Mouse (Mus musculus): ENCODE data around the gene Galm.

The Galm gene

DNA sequence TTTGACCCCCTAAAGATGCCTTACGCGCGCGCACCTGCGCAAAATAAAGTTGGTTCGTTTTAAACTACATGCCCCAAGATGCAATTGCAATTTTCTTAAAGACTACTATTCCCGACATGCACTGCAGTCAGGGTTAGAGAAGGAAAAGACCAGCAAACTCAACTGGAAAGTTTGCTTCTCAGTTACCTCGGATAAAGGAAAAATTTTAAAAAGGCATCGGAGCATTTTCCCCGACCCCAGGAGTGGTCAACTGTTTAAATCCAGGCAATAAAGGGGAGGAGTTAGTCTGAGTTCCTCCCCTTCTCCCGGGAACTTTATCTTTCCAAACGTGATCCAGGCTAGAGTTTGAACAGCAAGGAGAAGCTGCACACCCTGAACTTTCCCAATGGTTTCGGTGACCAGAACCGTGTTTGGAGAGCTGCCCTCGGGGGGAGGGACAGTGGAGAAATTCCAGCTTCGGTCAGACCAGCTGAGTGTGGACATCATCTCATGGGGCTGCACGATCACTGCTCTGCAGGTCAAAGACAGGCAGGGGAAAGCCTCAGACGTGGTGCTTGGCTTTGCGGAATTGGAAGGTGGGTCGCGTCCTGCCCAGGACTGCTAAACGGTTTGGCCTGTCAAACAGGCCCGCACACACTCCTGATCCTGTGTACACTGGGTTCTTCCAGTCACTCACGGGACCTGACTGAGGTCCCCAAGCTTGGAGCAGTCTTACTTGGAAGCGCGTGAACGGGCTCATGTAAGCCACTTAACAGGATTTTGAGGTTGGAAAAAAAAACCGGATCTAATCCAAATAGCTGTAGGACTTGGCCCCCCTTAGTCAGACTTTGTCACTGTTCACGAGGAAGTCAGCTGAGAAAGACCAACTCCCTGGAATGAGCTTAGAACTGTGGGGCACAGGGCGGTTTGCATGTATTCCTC, at the start of gene Galm:
Galm (plus strand) TSS at position 141 of the 921 bp plus-strand sequence.
- ChIA-PET POLR2A (interaction anchor here in 3 of 4 experiments (0.6 to 2.6 kb wide), 33 partner anchors 10 to 431 kb away, joined by 3 to 22 read pairs (median 4); partner anchors contain the start of genes Hnrnpll (in 2 of the 3), Srsf7 (in 2 of the 3) and Ttc39d (in 2 of the 3)), CTCF (interaction anchor here in 3 of 4 experiments (0.6 to 0.7 kb wide), 3 partner anchors 24 to 705 kb away, joined by 3 to 4 read pairs (median 3); no protein-coding TSS in a partner anchor)

DNA sequence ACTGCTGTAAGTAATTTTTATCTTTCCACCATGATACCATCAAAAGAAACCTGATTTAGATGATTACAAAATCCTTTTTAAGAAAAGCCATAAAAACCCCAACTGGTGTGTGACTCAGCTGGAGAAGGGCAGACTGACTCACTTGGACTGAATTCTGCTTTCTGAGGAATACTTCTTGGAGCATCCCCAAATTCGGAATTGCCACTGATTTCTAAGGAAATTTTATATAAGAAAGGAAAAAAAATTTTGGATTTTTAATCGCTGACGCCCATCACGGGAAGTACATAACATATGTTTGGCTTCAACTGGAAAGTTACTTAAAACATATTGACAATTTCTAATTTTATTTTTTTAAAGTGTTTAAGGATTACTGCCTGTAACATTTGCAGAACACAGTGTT, 48.5 kb upstream of the Galm start:
- ChIA-PET CTCF (no interaction called here), POLR2A (interaction anchor here in 1 of 4 experiments (0.6 to 1.6 kb wide), 2 partner anchors 18 to 402 kb away, joined by 4 read pairs; no protein-coding TSS in a partner anchor)

DNA sequence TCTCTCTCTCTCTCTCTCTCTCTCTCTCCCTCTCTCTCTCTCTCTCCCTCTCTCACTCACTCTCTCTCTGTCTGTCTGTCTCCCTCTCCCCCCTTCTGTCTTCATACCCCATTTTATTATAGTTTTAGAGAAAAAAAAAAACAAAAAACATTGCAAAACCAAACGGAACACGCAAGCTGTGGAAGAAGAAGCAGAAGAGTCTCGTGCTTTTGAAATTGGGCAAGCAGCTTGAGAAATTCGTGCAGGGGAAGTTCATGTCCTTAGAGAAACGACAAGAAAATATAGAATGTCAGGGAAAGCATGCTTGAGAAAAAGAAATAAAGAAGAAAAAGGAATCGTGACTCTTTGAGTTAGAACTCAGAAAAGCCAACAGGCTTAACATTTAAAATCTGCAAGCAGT, 44.0 kb upstream of the Galm start:
- ChIA-PET CTCF (no interaction called here), POLR2A (interaction anchor here in 2 of 4 experiments (0.7 to 1.0 kb wide), 2 partner anchors 9 to 47 kb away, joined by 3 read pairs; no protein-coding TSS in a partner anchor)

DNA sequence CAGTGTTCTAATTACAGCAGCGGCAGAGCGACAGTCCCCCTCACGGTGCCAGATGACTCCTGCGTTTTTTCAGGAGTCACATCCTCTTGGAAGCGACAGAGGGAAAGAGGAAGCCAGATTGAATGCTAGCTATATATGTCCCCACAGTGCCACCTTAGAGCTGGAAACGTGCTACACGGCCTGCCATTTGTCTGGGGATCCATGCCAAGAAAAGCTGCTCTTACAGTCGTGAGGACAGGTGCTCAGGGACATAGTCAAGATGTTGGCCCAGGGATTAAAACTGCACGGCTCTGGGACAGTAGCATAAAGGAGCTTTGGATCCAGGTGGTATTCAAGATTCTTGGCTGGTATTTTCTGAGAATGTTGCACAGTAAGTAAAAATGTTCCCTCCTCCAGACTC, 42.8 kb upstream of the Galm start:
- ChIA-PET CTCF (no interaction called here), POLR2A (interaction anchor here in 1 of 4 experiments (1.2 kb wide), 1 partner anchor 91 kb away, joined by 3 read pairs; no protein-coding TSS in a partner anchor)

DNA sequence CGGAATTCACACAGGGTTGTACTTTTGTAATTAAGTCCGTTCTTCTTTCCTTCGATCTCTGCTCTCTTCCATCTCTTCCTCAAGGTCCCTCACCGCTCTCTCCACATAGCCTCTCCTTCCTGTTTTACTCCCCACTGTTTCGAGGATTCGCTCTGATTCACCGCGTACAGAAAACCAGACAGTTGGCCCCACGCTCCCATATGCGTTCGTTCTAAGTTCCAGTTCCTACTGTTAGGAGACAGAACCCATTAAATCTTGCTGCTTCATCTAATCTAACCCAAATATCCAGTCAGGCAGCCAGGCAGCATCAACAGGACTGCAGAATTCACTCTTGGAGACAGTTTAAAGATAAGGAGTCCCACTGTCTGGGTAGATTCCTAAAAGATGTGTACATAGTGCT, 40.7 kb upstream of the Galm start:
- ChIA-PET CTCF (no interaction called here), POLR2A (interaction anchor here in 2 of 4 experiments (0.5 to 1.8 kb wide), 4 partner anchors 10 to 410 kb away, joined by 3 to 6 read pairs (median 4); no protein-coding TSS in a partner anchor)

DNA sequence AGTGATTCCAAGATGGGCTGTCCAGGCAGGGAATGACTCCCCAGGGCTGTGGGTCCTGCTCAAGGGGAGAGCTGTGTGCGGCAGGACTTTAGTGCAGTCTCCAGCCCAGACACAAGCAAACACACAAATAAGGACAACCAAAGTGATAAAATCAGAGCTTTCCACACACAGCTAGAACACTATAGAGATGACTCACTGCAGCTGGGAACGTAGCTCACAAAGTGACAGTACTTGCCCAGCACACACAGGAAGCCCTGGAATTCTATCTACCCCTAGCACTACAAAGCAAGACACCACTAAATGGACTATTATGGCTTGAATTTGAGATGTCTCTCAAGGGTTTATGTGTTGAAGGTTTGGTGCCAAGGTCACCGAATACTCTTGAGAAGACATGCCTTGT, 39.1 kb upstream of the Galm start:
- POLR2A ChIA-PET, result interaction anchor here in 2 of 4 experiments (0.7 to 2.2 kb wide), 4 partner anchors 14 to 231 kb away, joined by 3 to 4 read pairs (median 4); no protein-coding TSS in a partner anchor
- CTCF ChIA-PET, result no interaction called here

DNA sequence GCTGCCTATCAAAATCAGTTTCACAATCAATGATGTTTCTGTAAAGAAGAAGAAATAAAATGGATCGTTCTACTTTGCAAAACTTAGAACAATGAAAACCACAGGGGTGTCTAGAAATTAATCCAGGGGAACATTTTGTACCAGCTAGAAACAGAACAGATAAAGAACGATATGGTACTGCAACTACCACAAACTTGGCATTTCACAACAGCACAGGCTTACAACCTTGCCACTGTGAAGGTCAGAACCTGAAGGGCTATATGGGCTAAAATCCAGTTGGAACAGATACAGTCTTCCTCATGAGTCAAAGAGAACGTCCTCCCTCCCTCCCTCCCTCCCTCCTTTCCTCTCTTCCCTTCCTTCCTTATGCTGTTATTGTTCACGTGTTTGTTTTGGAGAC, 36.7 kb upstream of the Galm start:
- ChIA-PET POLR2A (interaction anchor here in 1 of 4 experiments (0.6 kb wide), 1 partner anchor 31 kb away, joined by 4 read pairs; no protein-coding TSS in a partner anchor), CTCF (no interaction called here)

DNA sequence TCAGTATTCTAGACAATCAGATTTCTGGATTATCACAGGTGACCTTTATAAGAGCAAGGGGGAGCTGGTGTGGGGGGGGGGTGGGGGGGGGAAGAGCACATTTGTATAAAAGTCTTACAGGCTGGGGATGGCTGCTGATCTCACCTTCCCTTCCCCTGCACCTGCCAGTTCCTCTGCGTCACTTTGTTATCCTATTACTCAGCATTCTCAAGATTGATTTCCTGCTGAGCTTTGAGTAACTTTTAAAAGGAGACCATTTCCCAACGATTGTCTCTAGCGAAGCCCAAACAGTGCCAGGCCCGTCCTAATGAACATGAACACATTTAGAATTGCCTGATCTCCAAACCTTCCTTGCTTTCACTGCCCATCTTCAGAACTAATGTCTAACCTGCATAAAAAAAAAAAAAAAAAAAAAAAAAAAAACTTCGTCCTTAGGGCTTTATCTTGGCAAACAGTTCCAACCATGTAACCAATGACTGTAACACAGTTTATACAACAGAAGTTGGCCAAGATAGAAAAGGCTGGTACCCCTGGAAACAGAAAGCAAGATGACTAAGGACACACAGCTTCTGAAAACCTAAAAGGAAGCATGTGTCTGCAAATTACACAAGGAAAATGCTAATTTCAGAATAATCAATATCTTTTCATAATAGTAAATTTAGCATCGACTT, 35.3 kb upstream of the Galm start:
- ChIA-PET CTCF (interaction anchor here in 1 of 4 experiments (0.7 kb wide), 1 partner anchor 905 kb away, joined by 7 read pairs; no protein-coding TSS in a partner anchor), POLR2A (interaction anchor here in 1 of 4 experiments (0.6 to 1.1 kb wide), 3 partner anchors 8 to 255 kb away, joined by 3 to 5 read pairs (median 4); no protein-coding TSS in a partner anchor)

DNA sequence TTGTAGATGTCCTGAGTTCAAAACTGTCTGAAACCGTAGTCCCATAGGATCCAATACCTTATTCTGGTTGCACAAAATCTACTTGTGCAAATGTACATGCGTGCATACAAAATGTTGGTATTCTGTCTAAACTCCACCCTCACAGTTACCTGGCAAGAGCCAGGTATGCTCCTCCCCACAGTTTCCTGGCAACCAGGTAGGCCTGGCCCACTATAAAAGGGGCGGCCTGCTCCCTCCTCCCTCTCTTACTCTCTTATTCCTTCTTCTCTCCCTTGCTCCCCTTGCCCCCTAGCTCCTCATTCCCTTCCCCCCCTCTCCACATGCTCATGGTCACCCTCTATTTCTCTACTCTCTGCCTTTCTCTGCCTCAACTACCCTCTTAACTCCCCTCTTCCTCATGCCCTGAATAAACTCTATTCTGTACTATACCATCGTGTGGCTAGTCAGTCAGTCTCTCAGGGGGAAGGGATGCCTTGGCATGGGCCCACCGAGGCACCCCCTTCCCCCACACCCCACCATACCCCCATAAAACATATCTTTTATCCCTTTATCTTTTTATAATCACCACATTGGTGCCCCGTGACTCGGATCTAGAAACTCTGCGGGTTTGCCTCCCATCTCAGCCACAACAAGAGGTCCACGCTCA, 31.9 kb upstream of the Galm start:
- POLR2A ChIA-PET, result interaction anchor here in 1 of 4 experiments (1.1 kb wide), 1 partner anchor 57 kb away, joined by 4 read pairs; no protein-coding TSS in a partner anchor
- CTCF ChIA-PET, result interaction anchor here in 1 of 4 experiments (0.6 kb wide), 1 partner anchor 468 kb away, joined by 3 read pairs; no protein-coding TSS in a partner anchor

DNA sequence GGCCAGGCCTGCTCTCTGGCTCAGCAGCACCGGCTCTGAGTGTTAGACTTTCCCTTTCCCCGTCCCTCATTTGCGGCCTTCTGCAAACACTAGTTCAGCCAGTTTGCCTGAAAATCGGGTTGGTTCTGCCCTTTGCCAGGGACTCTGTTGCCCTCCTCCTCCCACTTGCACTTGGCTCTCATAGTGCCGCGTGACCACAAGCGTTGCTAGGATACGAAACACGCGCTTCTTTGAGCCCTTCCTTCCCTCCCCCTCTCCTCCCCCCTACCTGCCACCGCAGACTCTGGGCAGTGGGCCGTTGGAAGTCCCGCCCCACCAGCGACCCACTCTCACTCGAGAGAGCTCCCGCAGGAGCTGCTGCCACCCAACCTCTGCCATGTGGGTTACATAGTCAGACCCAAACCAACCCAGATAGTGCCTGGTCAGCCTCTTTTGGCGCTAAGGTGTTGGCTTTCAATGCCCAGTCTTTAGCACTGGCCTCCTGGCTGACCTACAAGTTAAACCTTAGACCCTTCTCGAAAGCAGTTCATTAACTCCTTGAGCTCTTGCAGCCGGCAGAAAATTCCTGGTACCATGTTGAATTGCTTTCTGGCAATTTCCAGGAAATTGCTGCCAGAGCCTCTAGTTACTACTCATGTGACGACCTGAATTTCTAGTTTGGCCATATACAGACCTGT, 31.1 kb upstream of the Galm start:
- CTCF ChIA-PET, result interaction anchor here in 2 of 4 experiments (0.6 to 1.1 kb wide), 2 partner anchors 10 to 467 kb away, joined by 3 to 4 read pairs; no protein-coding TSS in a partner anchor
- POLR2A ChIA-PET, result interaction anchor here in 2 of 4 experiments (0.7 to 1.7 kb wide), 6 partner anchors 10 to 366 kb away, joined by 3 to 5 read pairs (median 4); no protein-coding TSS in a partner anchor

DNA sequence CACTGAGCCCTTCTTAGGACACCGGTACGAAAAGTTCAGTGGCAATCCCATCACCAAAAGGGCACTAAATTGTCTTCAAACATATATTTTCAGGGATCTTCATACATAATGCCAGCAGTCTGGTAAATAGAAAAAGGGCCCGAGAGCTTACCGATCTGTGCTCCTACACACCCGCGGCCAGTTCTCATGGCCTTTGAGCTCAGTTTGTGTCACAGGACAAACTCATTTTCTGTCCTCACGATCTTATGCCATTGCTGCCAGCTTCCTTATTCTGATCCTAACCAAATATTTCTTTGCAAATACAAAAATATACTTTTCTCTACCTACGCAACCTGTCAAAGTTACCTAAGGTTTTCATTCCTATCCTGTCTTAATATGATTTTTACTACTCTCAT, 30.6 kb upstream of the Galm start:
- ChIA-PET CTCF (interaction anchor here in 1 of 4 experiments (0.6 to 1.1 kb wide), 2 partner anchors 9 to 16 kb away, joined by 4 to 5 read pairs; no protein-coding TSS in a partner anchor), POLR2A (interaction anchor here in 2 of 4 experiments (0.7 to 1.7 kb wide), 6 partner anchors 11 to 367 kb away, joined by 3 to 5 read pairs (median 4); no protein-coding TSS in a partner anchor)

DNA sequence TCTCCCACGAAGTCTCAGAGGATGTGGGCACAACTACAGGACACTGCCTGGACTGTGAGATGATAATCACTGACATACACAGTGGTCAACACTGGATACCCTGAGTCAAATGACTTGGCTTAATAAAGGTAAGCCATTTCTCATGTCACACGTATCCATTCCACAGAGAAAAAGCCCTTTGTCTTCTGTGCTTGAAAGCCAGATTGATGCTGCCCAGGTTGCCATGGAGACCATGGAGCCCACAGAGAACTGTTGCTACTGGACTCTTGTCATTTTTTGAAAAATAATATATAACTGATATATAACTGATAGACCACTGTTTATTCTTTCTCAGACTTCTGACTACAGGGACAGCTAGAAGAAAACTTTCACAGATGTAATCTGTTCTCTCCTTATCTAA, 30.1 kb upstream of the Galm start:
- CTCF ChIA-PET, result interaction anchor here in 1 of 4 experiments (0.6 to 1.1 kb wide), 2 partner anchors 9 to 15 kb away, joined by 4 to 5 read pairs; no protein-coding TSS in a partner anchor
- POLR2A ChIA-PET, result interaction anchor here in 2 of 4 experiments (0.6 to 1.7 kb wide), 3 partner anchors 11 to 130 kb away, joined by 4 to 5 read pairs (median 4); no protein-coding TSS in a partner anchor

DNA sequence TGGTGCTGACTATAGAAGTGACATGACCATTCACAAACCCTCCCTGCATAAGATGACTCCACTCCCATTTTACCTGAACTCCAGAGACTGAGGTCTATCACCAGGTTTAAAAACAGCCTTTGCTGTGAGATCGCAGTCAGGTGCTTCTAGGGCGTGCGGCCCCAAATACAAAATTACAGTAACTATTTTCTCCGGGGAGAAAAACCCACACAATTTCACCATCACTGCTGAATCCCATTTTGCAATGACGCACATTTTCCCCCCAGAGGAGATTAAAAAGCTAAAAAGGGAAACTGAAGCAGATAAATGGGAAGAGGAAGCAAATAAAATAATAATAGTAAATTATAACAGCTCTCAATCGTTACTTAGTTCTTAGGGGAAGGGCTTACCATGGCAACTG, 27.4 kb upstream of the Galm start:
- POLR2A ChIA-PET, result interaction anchor here in 1 of 4 experiments (0.6 to 2.2 kb wide), 2 partner anchors 13 to 97 kb away, joined by 4 to 6 read pairs; no protein-coding TSS in a partner anchor
- CTCF ChIA-PET, result no interaction called here

DNA sequence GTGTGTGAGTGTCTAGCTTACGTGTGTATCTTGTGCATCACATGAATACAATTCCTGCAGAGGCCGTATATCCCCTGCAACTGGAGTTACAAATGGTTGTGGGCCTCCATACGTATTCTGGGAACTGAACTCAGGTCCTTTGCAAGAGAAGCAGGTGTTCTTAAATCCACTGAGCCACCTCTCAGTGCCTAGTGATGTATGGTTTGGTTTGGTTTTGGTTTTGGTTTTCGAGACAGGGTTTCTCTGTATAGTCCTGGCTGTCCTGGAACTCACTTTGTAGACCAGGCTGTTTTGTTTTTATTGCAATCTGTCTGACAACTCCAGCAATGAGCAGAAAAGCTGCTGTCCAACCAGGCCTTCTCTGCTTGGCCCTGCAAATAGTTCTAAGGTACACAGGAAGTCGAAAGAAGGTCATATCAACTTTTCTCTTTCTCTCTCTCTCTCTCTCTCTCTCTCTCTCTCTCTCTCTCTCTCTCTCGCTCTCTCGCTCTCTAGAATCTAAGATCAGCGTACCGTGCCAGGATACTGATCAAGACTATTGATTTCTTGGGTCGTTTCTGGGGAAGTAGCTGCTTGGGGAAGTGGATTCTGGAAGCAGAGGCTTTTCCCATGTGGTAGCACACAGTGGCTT, 21.8 kb upstream of the Galm start:
- POLR2A ChIA-PET, result interaction anchor here in 1 of 4 experiments (0.7 to 1.2 kb wide), 2 partner anchors 69 to 95 kb away, joined by 3 read pairs; no protein-coding TSS in a partner anchor
- CTCF ChIA-PET, result interaction anchor here in 2 of 4 experiments (0.8 to 0.9 kb wide), 2 partner anchors 9 to 143 kb away, joined by 3 to 4 read pairs; no protein-coding TSS in a partner anchor

DNA sequence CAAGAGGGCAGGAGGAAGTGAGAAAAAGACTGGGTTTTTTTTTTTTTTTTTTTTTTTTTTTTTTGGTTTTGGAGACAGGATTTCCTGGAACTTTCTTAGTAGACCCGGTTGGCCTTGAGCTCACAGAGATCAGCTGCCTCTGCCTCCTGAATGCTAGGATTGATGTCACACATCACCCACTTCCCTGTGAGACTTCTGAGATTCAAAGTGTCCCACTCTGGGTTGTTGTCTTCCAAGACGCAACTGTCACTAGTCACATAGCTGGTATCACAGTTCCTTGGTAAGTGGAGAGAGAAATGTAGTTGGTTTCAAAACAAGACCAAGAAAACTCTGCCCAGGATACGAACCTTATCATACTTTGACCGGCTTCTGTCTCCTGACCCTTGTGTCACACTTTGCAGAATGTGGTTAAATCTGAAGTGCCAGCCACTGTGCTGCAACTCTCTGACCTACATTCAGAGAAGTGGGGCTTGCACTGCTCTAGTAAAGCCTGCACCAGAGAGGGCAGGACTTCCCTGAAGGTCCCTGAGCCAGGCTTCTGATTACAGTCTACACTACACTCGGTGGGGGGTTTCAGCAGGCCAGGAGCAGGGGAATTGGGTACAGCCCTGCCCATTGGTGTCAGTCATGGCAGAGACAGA, 14.5 kb upstream of the Galm start:
- ChIA-PET POLR2A (interaction anchor here in 2 of 4 experiments (0.6 to 1.5 kb wide), 5 partner anchors 10 to 123 kb away, joined by 3 to 10 read pairs (median 5); partner anchors contain the start of gene Galm (in 1 of the 2)), CTCF (interaction anchor here in 3 of 4 experiments (0.6 to 0.7 kb wide), 3 partner anchors 11 to 333 kb away, joined by 3 to 5 read pairs (median 5); no protein-coding TSS in a partner anchor)

DNA sequence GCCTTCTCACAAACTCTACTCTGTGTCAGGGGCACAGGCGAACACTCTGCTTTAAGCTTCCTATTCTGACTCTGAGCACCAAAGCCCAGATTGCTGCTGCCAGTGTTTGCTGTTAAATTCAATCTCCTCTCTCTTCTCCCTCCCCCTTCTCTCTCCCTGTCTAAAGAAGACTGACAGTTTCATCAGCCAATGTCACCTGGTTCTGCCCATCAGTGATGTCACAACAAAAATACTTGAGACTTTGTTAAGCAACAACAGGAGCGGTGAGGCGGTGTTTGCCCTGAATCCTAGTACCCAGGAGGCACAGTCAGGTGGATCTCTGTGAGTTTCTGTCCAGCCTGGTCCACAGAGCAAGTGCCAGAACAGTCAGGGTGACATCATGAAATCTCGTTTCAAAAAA, 13.8 kb upstream of the Galm start:
- CTCF ChIA-PET, result interaction anchor here in 1 of 4 experiments (0.7 to 0.9 kb wide), 2 partner anchors 64 to 72 kb away, joined by 3 to 4 read pairs; no protein-coding TSS in a partner anchor
- POLR2A ChIA-PET, result interaction anchor here in 2 of 4 experiments (0.6 to 1.5 kb wide), 4 partner anchors 11 to 68 kb away, joined by 3 to 6 read pairs (median 5); partner anchors contain the start of gene Galm (in 1 of the 2)
